8 mouse cellular contexts compared by ENCODE assay signal in the genomic region with DNA sequence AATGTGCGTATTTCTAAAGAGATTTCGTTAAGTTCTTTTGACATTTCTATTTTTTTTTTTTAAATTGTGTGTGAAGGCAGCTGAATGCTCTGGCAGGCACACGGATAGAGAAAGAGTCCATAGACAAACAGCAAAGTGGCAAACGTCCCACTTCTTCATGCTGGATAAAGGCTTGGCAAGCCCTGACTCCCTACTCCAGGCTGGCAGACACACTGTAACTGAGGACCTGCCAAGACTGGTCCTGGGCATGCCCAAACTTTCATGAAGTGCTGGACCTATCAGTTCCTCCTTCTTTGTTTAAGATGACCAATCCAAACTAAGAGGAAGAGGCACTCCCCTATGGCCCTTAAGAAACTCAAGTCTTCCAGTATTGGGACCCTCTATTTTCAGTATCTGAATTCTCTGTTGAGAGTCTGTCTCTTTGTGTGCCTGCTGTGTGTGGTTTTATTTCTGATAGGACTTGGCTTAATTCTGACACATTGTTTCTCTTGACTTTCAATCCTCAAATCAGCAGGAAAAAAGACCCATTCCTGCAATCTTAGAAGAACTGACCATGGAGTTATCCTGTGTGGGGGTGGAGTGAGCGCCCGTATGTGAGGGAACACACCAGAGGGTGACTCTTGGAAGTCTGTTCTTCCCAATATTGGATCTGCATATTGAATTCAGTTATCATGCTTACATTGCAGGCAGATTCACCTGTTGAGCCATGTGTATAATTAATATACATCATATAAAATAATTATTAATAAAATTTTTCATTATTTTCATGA.
DNase-seq lines count a peak whose midpoint lies in the region; ATAC-seq lines count a peak whose summit lies in the region.

No protein-coding gene starts in this region.

- intact Hi-C loops in heart, postnatal 25 days (cut with DNase I): no loop called here
- intact Hi-C loops in left cerebral cortex, postnatal 25 days (cut with DNase I): no loop called here

- ATAC-seq in activated CD4-positive, CD25-positive, alpha-beta regulatory T cell, adult 4 months: no peak

- DNase-seq in heart, adult 11 months: peak; percentile 93
- DNase-seq in heart, postnatal 25 days (ENCODE audit: low spot score): no peak
- peak; percentile 49 for DNase-seq in brain, adult 2 months (ENCODE audit: low read depth, low spot score)
- DNase-seq in frontal cortex, postnatal 36 days (ENCODE audit: low spot score in 2 of 2): peak; percentile 11 to 44
- peak; percentile 14 to 50 for DNase-seq in left cerebral cortex, postnatal 25 days (ENCODE audit: low spot score in 2 of 2)
- no peak for DNase-seq in kidney, postnatal 14 days
- no peak for DNase-seq in urinary bladder, postnatal 4 days (ENCODE audit: low spot score in 2 of 2)

Comparison
In these comparisons a context has a peak if more than half of its experiments do, and no peak if none do; other contexts are left out.
1. DNase-seq: peak in heart, adult 11 months (single experiment), brain, adult 2 months (single experiment), frontal cortex, postnatal 36 days (2 of 2) and left cerebral cortex, postnatal 25 days (2 of 2); none in heart, postnatal 25 days (single experiment), kidney, postnatal 14 days (single experiment) and urinary bladder, postnatal 4 days (0 of 2).